Mouse (Mus musculus): ENCODE results near the gene Iqcc.

Iqcc gene

DNA sequence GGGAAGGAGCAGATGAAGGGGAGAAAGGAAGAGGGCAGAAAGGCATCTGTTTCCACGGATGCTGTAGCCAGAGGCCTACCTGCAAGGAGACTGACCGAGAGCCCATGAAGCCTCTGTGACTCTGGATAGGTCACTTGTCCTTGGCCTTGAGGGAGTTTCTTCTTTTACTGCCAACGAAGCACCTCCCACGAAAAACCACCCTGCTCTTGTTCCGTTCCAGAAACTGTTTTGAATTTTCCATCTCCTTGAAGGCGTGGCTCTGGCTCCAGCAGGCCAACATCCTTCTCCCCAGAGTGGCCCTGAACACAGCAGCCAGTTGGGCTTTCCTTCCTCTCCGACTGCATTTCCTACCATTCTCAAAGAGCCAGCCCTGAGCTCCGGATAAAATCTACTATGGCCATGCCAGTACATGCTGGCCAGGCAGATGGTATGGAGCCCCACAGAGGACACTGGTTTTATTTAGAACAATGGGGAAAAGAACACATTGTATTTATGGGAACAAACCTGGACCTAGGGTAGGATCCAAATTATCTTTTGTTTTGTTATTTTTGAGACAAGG lies 2.5 kb upstream of the Iqcc start:
- peak; percentile 76 to 79 for DNase-seq

- DNase-seq = peak; percentile 33 to 49
Observed at GRCm38 (mm10) chr4:129620419-129621282, 1.8 kb upstream of the Iqcc start.

GRCm38 (mm10) chr4:129618031-129618430 lies 868 bp downstream of the Iqcc start:
- no peak for DNase-seq

- no peak for DNase-seq
Observed at GRCm38 (mm10) chr4:129617121-129617641, 1.7 kb downstream of the Iqcc start.

DNA sequence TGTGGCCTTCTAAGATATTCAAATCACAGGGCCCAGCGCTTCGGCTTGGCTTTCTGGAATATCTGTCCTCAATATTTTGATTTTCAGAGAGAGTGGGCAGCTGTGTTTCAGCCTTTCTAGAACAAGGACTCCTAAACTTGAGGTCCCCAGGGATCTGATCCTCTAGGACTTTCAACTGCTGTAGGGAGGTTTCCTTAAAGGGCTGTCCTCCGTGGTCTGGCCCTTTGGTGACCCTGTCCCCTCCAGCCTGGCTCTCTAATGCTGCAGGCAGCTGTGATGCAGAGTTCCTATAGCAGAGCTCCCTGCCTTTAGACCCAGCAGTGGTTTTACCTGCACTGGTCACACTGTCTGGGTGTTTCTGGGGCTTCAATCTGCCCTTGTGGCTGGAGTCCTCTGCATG lies 2.3 kb downstream of the Iqcc start:
- no peak for DNase-seq

GRCm38 (mm10) chr4:129615801-129616290 lies 3.1 kb downstream of the Iqcc start:
- DNase-seq = no peak

DNA sequence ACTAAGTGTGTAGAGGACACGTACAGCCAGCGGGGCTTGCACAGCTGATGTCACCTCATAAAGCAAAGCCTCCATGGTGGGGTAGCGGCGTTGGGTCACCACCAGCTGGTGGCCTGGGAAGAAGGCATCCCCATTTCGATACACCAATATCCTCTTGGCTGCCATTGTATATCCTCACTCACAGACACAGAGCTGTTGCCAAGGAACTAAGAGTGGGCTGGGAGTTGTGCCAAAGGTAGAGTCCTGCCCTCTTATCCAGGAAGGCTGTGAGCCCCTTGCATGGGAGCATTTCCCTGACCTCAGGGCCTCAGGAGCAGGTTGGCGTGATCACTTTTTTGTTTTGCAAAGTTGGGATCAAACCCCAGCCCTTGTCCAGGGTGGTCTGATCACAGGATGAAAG lies 4.8 kb downstream of the Iqcc start, which contains the start of gene Dcdc2b:
Dcdc2b (minus strand) TSS at position 165 of the 400 bp plus-strand sequence.
- DNase-seq = peak in 1 of 2 experiments; percentile 43

DNA sequence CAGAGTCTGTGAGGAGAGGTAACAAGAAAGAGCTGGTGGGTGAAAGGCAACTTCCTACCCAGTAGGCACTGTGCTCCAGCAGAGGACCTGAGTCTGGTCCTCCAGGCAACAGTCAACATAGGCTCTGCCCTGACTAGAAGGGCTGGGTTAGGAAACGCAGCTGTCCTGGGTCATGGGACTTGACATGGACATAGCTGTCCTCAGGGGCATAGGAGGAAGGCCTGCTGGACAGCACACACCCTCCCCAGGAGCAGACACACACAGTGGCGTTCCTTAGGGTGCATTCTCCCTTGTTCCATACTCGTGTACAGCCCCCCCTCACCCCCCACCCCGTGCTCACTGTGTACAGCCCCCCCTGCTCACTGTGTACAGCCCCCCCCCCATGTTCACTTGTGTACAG lies 8.4 kb downstream of the Iqcc start:
- no peak for DNase-seq

DNA sequence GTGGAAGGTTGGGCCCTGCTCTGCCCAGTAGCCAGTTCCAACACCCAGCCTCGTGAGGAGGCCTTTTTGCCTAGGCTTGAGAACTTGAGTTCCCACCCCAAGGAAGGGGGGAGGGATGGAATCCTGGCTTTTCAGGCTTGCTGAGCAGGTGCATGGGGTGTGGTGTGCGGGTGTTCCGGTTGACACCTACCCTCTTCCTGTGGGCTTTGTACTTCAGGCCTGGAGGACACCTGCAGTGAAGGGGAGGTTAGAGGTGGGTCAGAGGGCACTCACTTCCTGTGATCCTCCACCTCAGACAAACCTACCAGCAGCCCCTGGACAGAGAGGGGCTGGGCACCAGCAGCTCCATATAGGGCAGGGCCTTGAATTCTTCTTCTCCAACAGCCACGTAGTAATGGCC lies 8.9 kb downstream of the Iqcc start:
- no peak for DNase-seq

- DNase-seq = peak in 1 of 2 experiments; percentile 50
Observed at GRCm38 (mm10) chr4:129609139-129609631, 9.7 kb downstream of the Iqcc start.

DNA sequence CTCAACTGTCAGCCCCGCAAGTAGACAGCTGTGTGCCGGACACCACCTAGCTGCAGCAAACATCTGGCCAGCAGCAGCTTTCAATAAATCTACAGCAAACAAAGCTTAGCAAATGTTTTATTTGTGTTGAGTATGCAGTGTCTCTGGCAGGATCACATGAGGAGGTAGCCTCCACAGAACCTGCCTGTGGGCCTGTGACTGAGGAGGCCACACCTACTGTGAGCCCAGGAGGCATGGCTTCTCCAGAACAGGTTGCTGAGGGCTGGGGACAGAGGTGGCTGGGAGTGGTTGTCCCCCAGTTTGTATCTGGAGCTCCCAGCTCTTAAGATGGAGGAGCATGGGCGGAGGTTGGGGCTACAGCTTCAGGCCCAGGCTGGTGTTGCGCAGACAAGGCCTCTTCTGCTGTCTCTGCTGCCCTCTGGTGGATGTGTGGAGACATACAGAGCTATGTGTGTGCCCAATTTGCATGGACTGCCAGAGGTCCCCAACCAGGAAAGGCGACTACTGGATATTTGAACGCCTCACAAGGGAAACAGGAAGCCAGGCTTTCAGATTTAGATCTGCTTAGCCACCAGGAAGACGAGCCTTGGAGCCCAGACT lies 10.4 kb downstream of the Iqcc start:
- DNase-seq = peak; percentile 79 to 90

DNA sequence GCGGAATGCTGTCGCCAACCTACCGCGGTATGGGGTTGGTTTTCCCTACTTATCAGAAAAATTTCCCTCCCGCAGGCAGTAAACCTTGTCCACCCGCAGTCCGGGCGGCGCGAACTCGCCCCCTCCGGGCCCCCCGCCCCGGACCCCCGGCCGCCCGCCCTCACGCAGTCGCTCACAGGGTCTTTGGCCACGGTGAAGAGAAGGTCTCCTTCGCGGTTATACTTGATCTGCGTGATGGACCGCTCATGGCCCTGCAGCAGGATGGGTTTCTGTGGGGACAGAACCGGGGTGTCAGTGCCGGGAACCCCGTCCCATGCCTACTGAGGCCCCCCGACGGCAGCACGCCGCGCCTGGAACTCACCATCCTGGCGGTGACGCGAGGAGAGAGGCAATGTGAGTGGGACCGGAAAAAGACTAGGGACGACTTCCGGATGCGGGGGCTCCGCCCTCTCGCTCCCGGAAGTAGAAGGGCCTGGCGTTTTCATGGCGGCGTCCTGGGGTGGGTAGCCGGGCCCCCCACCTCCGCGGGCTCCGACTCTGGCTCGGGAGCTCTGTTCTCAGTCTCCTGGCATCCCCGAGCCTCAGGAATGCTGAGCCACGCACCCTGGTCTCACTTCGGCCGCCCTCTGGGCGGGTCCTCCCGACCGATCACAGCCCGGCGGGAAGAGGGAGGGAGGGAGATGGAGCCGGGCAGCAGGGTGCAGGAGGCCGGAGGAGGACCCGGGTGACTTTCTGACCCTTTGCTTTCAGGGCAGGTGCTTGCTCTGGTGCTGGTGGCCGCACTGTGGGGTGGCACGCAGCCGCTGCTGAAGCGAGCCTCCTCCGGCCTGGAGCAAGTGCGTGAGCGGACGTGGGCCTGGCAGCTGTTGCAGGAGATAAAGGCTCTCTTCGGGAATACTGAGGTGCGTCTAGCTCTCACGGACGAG lies 18.4 kb downstream of the Iqcc start, which contains the start of the genes Eif3i and Tmem234:
Eif3i (minus strand) TSS at position 416 of the 926 bp plus-strand sequence.
Tmem234 (plus strand) TSS at position 436 of the 926 bp plus-strand sequence.
- peak; percentile 81 to 87 for DNase-seq

GRCm38 (mm10) chr4:129588865-129589264 lies 30.0 kb downstream of the Iqcc start:
- no peak for DNase-seq

- DNase-seq = no peak
Observed at GRCm38 (mm10) chr4:129586943-129587342, 32.0 kb downstream of the Iqcc start.

- DNase-seq = no peak
Observed at GRCm38 (mm10) chr4:129585773-129586172, 33.1 kb downstream of the Iqcc start.

DNA sequence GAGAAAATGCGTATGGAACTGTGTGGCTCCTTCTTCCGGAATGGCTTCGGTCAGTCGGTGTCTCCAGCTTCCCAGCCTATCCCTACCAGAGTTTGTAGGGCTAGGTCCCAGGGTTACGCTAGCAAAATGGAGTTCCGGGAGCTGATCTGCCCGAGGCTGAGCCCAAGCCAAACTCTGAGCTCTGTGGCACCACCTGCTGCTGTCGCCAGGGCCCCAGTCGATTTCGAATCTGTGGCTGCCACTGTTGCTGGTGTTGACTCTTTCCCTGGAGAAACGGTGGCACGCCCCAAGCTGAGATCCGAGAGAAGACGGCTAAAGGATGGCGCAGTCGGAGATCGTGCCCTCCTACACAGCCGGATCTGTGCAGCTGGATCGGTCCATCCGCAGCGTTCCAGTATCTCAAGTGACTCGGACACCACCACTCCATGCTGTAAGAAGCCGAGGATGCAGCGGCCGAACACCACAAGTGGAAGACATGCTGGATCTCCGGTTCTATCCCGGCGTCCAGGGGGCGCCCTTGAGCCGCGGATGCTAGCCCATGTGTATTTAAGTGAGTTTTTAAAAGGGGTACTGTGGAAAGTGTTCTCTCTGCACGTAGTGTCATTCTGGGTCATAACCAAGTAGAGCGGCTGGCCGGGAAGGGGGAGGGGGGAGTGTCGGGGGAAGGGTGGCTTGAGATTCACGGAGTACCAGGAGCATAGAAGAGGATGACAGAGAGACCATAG lies 33.9 kb downstream of the Iqcc start:
- DNase-seq = peak; percentile 83 to 89

GRCm38 (mm10) chr4:129584370-129584769 lies 34.5 kb downstream of the Iqcc start:
- no peak for DNase-seq

DNA sequence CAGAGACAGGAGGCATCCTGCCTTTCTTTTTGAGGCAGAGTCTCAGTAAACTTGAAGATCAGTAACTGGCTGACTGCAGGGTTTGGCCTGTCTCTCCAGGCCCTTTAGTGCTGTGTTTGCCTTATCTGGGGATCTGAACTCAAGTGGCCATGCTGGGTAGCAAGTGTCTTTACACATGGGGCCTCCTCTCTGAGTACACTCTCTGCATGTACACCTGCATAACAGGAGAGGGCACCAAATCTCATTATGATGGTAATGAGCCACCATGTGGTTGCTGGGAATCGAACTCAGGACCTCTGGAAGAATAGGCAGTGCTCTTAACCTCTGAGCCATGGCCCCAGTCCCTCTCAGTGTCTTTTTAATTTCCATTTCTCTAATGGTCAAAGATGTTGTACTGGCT lies 36.6 kb downstream of the Iqcc start:
- DNase-seq = no peak

- DNase-seq = peak; percentile 53 to 58
Observed at GRCm38 (mm10) chr4:129580347-129580746, 38.6 kb downstream of the Iqcc start.

DNA sequence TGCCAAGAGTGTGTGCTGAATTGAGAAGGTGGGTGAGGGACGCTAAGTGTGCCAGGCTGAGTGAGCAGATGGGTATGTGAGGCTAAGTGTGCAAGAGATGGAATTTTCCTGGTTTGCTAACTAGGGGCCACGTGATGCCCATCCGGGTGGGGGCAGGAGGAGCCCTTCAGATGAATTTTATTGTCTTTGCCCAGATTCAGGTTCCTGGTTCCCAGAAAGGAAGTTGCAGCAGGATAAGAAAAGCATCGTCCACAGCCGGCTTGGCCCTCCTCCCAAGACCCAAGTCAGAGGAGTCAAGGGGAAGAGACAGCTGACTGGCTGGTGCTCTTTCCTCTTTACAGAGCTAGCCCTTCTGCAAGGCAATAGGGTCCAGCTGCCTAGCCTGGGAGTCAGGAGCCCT lies 40.4 kb downstream of the Iqcc start, which contains the start of gene Fam167b:
Fam167b (minus strand) TSS at position 84 of the 400 bp plus-strand sequence.
- no peak for DNase-seq

GRCm38 (mm10) chr4:129577688-129578087 lies 41.2 kb downstream of the Iqcc start:
- no peak for DNase-seq

Measured in cerebellum, postnatal 25 days (tissue).